Mouse (Mus musculus): ENCODE measurements around the gene Gm28305. TPM values are rescaled to one million over a fixed set of nuclear protein-coding genes. Genes with fewer than 3 reads are reported as not detected.
A peak's percentile ranks its signal among the peaks of the same experiment; 100 is the strongest.

The Gm28305 gene
- polyA plus RNA-seq, 1 experiment = not detected

- no peaks in the 10 kb centered on the region for H3K36me3 ChIP-seq (ENCODE audit: control insufficient read depth, insufficient read depth)
- peak overlapping the region; percentile 43 for H3K4me3 ChIP-seq
- no peaks in the 10 kb centered on the region for H3K27me3 ChIP-seq (ENCODE audit: control insufficient read depth, insufficient read depth, insufficient read length)
- H3K79me2 ChIP-seq (ENCODE audit: control insufficient read depth, insufficient read depth) = no peaks in the 10 kb centered on the region
- TF ChIP-seq MYOG (IDR thresholded peaks at IDR 0.05; ENCODE audit: control insufficient read depth in 1 of 3, insufficient read depth in 1 of 3, insufficient read length in 2 of 3, low read depth in 2 of 3) = no peak
- TF ChIP-seq USF1 (IDR thresholded peaks at IDR 0.05; ENCODE audit: low read depth) = no peak
- no peak for TF ChIP-seq CEBPB (IDR thresholded peaks at IDR 0.05; ENCODE audit: insufficient read depth, poor library complexity, severe bottlenecking)
- TF ChIP-seq SRF (IDR thresholded peaks at IDR 0.05; ENCODE audit: control insufficient read depth, insufficient read length, low read depth) = no peak
- no peak for TF ChIP-seq MAX (IDR thresholded peaks at IDR 0.05; ENCODE audit: low read depth)
- TF ChIP-seq POLR2A (IDR thresholded peaks at IDR 0.05; ENCODE audit: insufficient read length, low read depth) = no peak
- TF ChIP-seq TCF12 (IDR thresholded peaks at IDR 0.05; ENCODE audit: insufficient read depth, poor library complexity, severe bottlenecking) = no peak
- TF ChIP-seq E2F4 (IDR thresholded peaks at IDR 0.05; ENCODE audit: insufficient read depth) = no peak
- no peak for TF ChIP-seq TCF3 (IDR thresholded peaks at IDR 0.05; ENCODE audit: insufficient read length, low read depth)
- no peak for TF ChIP-seq REST (IDR thresholded peaks at IDR 0.05; ENCODE audit: insufficient read depth, insufficient read length)
- TF ChIP-seq MYOD1 (IDR thresholded peaks at IDR 0.05; ENCODE audit: control insufficient read depth in 1 of 3, insufficient read length in 2 of 3, low read depth in 2 of 3) = no peak
- H3K4me2 ChIP-seq (ENCODE audit: low read depth) = peak overlapping the region; percentile 70
- H3ac ChIP-seq (ENCODE audit: control insufficient read depth, insufficient read length) = peak overlapping the region; percentile 89
These were observed 37.5 kb upstream of the Gm28305 start for GRCm38 (mm10) chr9:104002913-104003330.

DNA sequence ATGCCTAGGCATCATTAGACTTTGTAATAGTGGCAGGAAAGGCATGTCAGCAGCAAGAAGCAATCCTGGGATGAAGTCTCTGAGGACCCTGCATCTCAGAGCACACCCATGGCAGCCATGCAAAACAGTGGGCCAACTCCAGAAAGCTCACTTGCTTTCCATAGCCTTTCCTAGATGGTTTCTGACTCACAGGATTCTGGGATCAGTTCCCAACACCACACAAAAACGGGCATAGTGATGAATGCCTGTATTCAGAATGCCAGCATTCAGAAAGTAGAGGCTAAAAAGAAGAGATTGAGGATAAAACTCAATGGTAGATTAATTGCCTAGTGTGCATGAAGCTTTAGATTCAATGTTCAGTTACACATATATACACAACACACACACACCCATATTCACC is 25.9 kb upstream of the Gm28305 start:
- Histone ChIP-seq H3K36me3 (ENCODE audit: control insufficient read depth, insufficient read depth) (peaks cover 9% of the 10 kb centered on the region), H3K4me2 (ENCODE audit: low read depth) (no peak overlapping the region), H3K4me3 (no peak overlapping the region), H3ac (ENCODE audit: control insufficient read depth, insufficient read length) (no peak overlapping the region), H3K27me3 (ENCODE audit: control insufficient read depth, insufficient read depth, insufficient read length) (no peaks in the 10 kb centered on the region), H3K79me2 (ENCODE audit: control insufficient read depth, insufficient read depth) (no peaks in the 10 kb centered on the region)
- TF ChIP-seq POLR2A (IDR thresholded peaks at IDR 0.05; ENCODE audit: insufficient read length, low read depth) = no peak

DNA sequence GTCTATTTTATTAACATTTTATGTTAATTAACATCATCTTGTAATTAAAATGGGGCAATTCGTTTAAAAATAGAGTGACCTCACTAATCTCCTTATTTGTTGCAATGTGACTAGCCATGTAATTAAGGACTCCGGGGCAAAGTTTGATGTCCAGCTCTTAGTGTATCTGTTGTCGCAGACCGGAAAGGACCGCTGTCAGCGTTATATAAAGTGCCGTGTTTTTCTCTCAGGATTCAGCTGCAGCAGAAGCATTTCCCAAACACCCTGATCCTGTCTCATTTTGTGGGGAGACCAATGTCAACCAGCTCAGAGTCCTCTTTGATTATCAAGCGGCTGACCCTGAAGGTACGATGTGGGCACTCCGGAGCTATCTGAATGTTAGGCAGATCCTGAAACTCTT is 19.4 kb upstream of the Gm28305 start:
- Histone ChIP-seq H3K79me2 (ENCODE audit: control insufficient read depth, insufficient read depth) (no peaks in the 10 kb centered on the region), H3K4me3 (no peak overlapping the region), H3ac (ENCODE audit: control insufficient read depth, insufficient read length) (no peak overlapping the region), H3K36me3 (ENCODE audit: control insufficient read depth, insufficient read depth) (no peaks in the 10 kb centered on the region), H3K27me3 (ENCODE audit: control insufficient read depth, insufficient read depth, insufficient read length) (no peaks in the 10 kb centered on the region), H3K4me2 (ENCODE audit: low read depth) (no peak overlapping the region)
- TF ChIP-seq TCF3 (IDR thresholded peaks at IDR 0.05; ENCODE audit: insufficient read length, low read depth) (no peak), USF1 (IDR thresholded peaks at IDR 0.05; ENCODE audit: low read depth) (no peak), TCF12 (IDR thresholded peaks at IDR 0.05; ENCODE audit: insufficient read depth, poor library complexity, severe bottlenecking) (no peak)

DNA sequence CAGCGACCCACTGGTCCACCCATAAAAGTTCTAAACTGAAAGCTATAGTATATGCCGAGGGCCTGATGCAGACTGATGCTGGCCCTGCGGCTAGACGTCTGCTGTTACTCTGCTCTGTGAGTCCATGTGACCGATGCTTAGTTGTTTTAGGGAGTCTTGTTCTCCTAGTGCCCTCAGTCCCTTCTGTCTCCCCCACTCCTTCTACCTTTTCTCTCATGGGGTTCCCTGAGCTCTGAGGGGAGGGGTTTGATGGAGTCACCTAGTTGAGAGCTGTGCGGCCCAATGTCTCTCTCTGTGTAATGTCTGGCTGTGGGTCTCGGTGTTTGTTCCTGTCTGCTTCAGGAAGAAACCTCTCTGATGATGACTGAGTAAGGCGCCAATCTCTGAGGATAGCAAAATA is 13.3 kb upstream of the Gm28305 start:
- no peaks in the 10 kb centered on the region for H3K27me3 ChIP-seq (ENCODE audit: control insufficient read depth, insufficient read depth, insufficient read length)

GRCm38 (mm10) chr9:104029861-104030260 is 10.6 kb upstream of the Gm28305 start:
- no peak overlapping the region for H3K4me2 ChIP-seq (ENCODE audit: low read depth)
- H3K36me3 ChIP-seq (ENCODE audit: control insufficient read depth, insufficient read depth) = no peaks in the 10 kb centered on the region
- no peak overlapping the region for H3ac ChIP-seq (ENCODE audit: control insufficient read depth, insufficient read length)
- H3K79me2 ChIP-seq (ENCODE audit: control insufficient read depth, insufficient read depth) = no peaks in the 10 kb centered on the region
- TF ChIP-seq TCF3 (IDR thresholded peaks at IDR 0.05; ENCODE audit: insufficient read length, low read depth) (no peak), MAX (IDR thresholded peaks at IDR 0.05; ENCODE audit: low read depth) (no peak), USF1 (IDR thresholded peaks at IDR 0.05; ENCODE audit: low read depth) (no peak), POLR2AphosphoS2 (IDR thresholded peaks at IDR 0.05; ENCODE audit: insufficient read length, low read depth) (no peak), E2F4 (IDR thresholded peaks at IDR 0.05; ENCODE audit: insufficient read depth) (no peak), CEBPB (IDR thresholded peaks at IDR 0.05; ENCODE audit: insufficient read depth, poor library complexity, severe bottlenecking) (no peak), TCF12 (IDR thresholded peaks at IDR 0.05; ENCODE audit: insufficient read depth, poor library complexity, severe bottlenecking) (no peak), MYOG (IDR thresholded peaks at IDR 0.05; ENCODE audit: control insufficient read depth in 1 of 3, insufficient read depth in 1 of 3, insufficient read length in 2 of 3, low read depth in 2 of 3) (no peak), SRF (IDR thresholded peaks at IDR 0.05; ENCODE audit: control insufficient read depth, insufficient read length, low read depth) (no peak), MYOD1 (IDR thresholded peaks at IDR 0.05; ENCODE audit: control insufficient read depth in 1 of 3, insufficient read length in 2 of 3, low read depth in 2 of 3) (no peak), REST (IDR thresholded peaks at IDR 0.05; ENCODE audit: insufficient read depth, insufficient read length) (no peak), POLR2A (IDR thresholded peaks at IDR 0.05; ENCODE audit: insufficient read length, low read depth) (no peak)
- no peaks in the 10 kb centered on the region for H3K27me3 ChIP-seq (ENCODE audit: control insufficient read depth, insufficient read depth, insufficient read length)
- no peak overlapping the region for H3K4me3 ChIP-seq

More for the DNA sequence above, 13.3 kb upstream of the Gm28305 start:
- Histone ChIP-seq H3K36me3 (ENCODE audit: control insufficient read depth, insufficient read depth) (no peaks in the 10 kb centered on the region), H3ac (ENCODE audit: control insufficient read depth, insufficient read length) (no peak overlapping the region), H3K79me2 (ENCODE audit: control insufficient read depth, insufficient read depth) (no peaks in the 10 kb centered on the region), H3K4me3 (no peak overlapping the region), H3K4me2 (ENCODE audit: low read depth) (no peak overlapping the region)
- TF ChIP-seq USF1 (IDR thresholded peaks at IDR 0.05; ENCODE audit: low read depth) = no peak
- no peak for TF ChIP-seq MAX (IDR thresholded peaks at IDR 0.05; ENCODE audit: low read depth)

DNA sequence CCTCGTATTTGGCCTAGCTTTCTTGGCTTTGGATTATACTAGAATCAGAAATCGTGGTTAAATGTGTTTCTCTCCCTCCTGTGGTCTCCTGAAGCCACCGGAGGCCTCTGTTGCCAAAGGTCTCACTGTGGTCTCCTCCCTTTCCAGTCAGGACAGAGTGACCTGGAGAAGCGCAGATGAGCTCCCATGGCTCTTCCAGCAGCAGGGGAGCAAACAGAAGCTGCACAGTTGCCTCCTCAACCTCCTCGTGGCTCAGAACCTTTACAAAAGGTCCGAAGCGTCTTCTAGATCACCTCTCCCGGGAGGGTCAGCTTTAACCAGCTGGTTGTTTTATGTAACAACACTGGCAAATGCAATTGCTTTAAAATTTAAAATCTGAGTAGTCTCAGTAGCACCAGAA is 6.2 kb upstream of the Gm28305 start:
- no peak overlapping the region for H3K4me3 ChIP-seq
- no peak overlapping the region for H3K4me2 ChIP-seq (ENCODE audit: low read depth)
- H3ac ChIP-seq (ENCODE audit: control insufficient read depth, insufficient read length) = no peak overlapping the region
- H3K79me2 ChIP-seq (ENCODE audit: control insufficient read depth, insufficient read depth) = no peaks in the 10 kb centered on the region
- TF ChIP-seq E2F4 (IDR thresholded peaks at IDR 0.05; ENCODE audit: insufficient read depth) = no peak
- no peaks in the 10 kb centered on the region for H3K36me3 ChIP-seq (ENCODE audit: control insufficient read depth, insufficient read depth)
- no peaks in the 10 kb centered on the region for H3K27me3 ChIP-seq (ENCODE audit: control insufficient read depth, insufficient read depth, insufficient read length)

Measured in myocyte (in vitro differentiated cells).